Mouse (Mus musculus): ENCODE data around the gene Lmntd1. TPM values are rescaled to one million over a fixed set of nuclear protein-coding genes. Genes with fewer than 3 reads are reported as not detected.

The Lmntd1 gene
- total RNA-seq, 1 experiment from 2014 or later, result not detected

GRCm38 (mm10) chr6:145431747-145432146 lies 182.4 kb downstream of the Lmntd1 start:
- ATAC-seq (replicated peaks in 1 of 2; ENCODE audit: insufficient read depth in 1 of 2, low FRiP score in 2 of 2, low TSS enrichment in 1 of 2, low read depth in 1 of 2, poor library complexity in 2 of 2, severe bottlenecking in 2 of 2), result no peak

- ATAC-seq (replicated peaks in 1 of 2; ENCODE audit: insufficient read depth in 1 of 2, low FRiP score in 2 of 2, low TSS enrichment in 1 of 2, low read depth in 1 of 2, poor library complexity in 2 of 2, severe bottlenecking in 2 of 2), result no peak
Observed at GRCm38 (mm10) chr6:145427411-145427810, 186.7 kb downstream of the Lmntd1 start.

- ATAC-seq (replicated peaks in 1 of 2; ENCODE audit: insufficient read depth in 1 of 2, low FRiP score in 2 of 2, low TSS enrichment in 1 of 2, low read depth in 1 of 2, poor library complexity in 2 of 2, severe bottlenecking in 2 of 2), result no peak
Observed at GRCm38 (mm10) chr6:145426501-145426900, 187.6 kb downstream of the Lmntd1 start.

- no peak for ATAC-seq (replicated peaks in 1 of 2; ENCODE audit: insufficient read depth in 1 of 2, low FRiP score in 2 of 2, low TSS enrichment in 1 of 2, low read depth in 1 of 2, poor library complexity in 2 of 2, severe bottlenecking in 2 of 2)
Observed at GRCm38 (mm10) chr6:145424156-145424555, 190.0 kb downstream of the Lmntd1 start.

- ATAC-seq (replicated peaks in 1 of 2; ENCODE audit: insufficient read depth in 1 of 2, low FRiP score in 2 of 2, low TSS enrichment in 1 of 2, low read depth in 1 of 2, poor library complexity in 2 of 2, severe bottlenecking in 2 of 2), result no peak
Observed at GRCm38 (mm10) chr6:145423484-145423883, 190.6 kb downstream of the Lmntd1 start.

GRCm38 (mm10) chr6:145421666-145422065 lies 192.5 kb downstream of the Lmntd1 start:
- no peak for ATAC-seq (replicated peaks in 1 of 2; ENCODE audit: insufficient read depth in 1 of 2, low FRiP score in 2 of 2, low TSS enrichment in 1 of 2, low read depth in 1 of 2, poor library complexity in 2 of 2, severe bottlenecking in 2 of 2)

- no peak for ATAC-seq (replicated peaks in 1 of 2; ENCODE audit: insufficient read depth in 1 of 2, low FRiP score in 2 of 2, low TSS enrichment in 1 of 2, low read depth in 1 of 2, poor library complexity in 2 of 2, severe bottlenecking in 2 of 2)
Observed at GRCm38 (mm10) chr6:145420407-145420806, 193.7 kb downstream of the Lmntd1 start.

- ATAC-seq (replicated peaks in 1 of 2; ENCODE audit: insufficient read depth in 1 of 2, low FRiP score in 2 of 2, low TSS enrichment in 1 of 2, low read depth in 1 of 2, poor library complexity in 2 of 2, severe bottlenecking in 2 of 2), result no peak
Observed at GRCm38 (mm10) chr6:145418856-145419255, 195.3 kb downstream of the Lmntd1 start.

- no peak for ATAC-seq (replicated peaks in 1 of 2; ENCODE audit: insufficient read depth in 1 of 2, low FRiP score in 2 of 2, low TSS enrichment in 1 of 2, low read depth in 1 of 2, poor library complexity in 2 of 2, severe bottlenecking in 2 of 2)
Observed at GRCm38 (mm10) chr6:145417720-145418440, 196.2 kb downstream of the Lmntd1 start.

GRCm38 (mm10) chr6:145417014-145417719 lies 197.0 kb downstream of the Lmntd1 start:
- peak; percentile 69 to 78; a peak in 3 of 4 replicates for ATAC-seq (replicated peaks in 1 of 2; ENCODE audit: insufficient read depth in 1 of 2, low FRiP score in 2 of 2, low TSS enrichment in 1 of 2, low read depth in 1 of 2, poor library complexity in 2 of 2, severe bottlenecking in 2 of 2)

- no peak for ATAC-seq (replicated peaks in 1 of 2; ENCODE audit: insufficient read depth in 1 of 2, low FRiP score in 2 of 2, low TSS enrichment in 1 of 2, low read depth in 1 of 2, poor library complexity in 2 of 2, severe bottlenecking in 2 of 2)
Observed at GRCm38 (mm10) chr6:145404369-145405051, 209.6 kb downstream of the Lmntd1 start.

- no peak for ATAC-seq (replicated peaks in 1 of 2; ENCODE audit: insufficient read depth in 1 of 2, low FRiP score in 2 of 2, low TSS enrichment in 1 of 2, low read depth in 1 of 2, poor library complexity in 2 of 2, severe bottlenecking in 2 of 2)
Observed at GRCm38 (mm10) chr6:145401140-145401539, 213.0 kb downstream of the Lmntd1 start.

- ATAC-seq (replicated peaks in 1 of 2; ENCODE audit: insufficient read depth in 1 of 2, low FRiP score in 2 of 2, low TSS enrichment in 1 of 2, low read depth in 1 of 2, poor library complexity in 2 of 2, severe bottlenecking in 2 of 2), result no peak
Observed at GRCm38 (mm10) chr6:145397881-145398280, 216.2 kb downstream of the Lmntd1 start.

- no peak for ATAC-seq (replicated peaks in 1 of 2; ENCODE audit: insufficient read depth in 1 of 2, low FRiP score in 2 of 2, low TSS enrichment in 1 of 2, low read depth in 1 of 2, poor library complexity in 2 of 2, severe bottlenecking in 2 of 2)
Observed at GRCm38 (mm10) chr6:145396534-145396933, 217.6 kb downstream of the Lmntd1 start.

GRCm38 (mm10) chr6:145390421-145390820 lies 223.7 kb downstream of the Lmntd1 start:
- no peak for ATAC-seq (replicated peaks in 1 of 2; ENCODE audit: insufficient read depth in 1 of 2, low FRiP score in 2 of 2, low TSS enrichment in 1 of 2, low read depth in 1 of 2, poor library complexity in 2 of 2, severe bottlenecking in 2 of 2)

GRCm38 (mm10) chr6:145389904-145390303 lies 224.2 kb downstream of the Lmntd1 start:
- ATAC-seq (replicated peaks in 1 of 2; ENCODE audit: insufficient read depth in 1 of 2, low FRiP score in 2 of 2, low TSS enrichment in 1 of 2, low read depth in 1 of 2, poor library complexity in 2 of 2, severe bottlenecking in 2 of 2), result no peak

- no peak for ATAC-seq (replicated peaks in 1 of 2; ENCODE audit: insufficient read depth in 1 of 2, low FRiP score in 2 of 2, low TSS enrichment in 1 of 2, low read depth in 1 of 2, poor library complexity in 2 of 2, severe bottlenecking in 2 of 2)
Observed at GRCm38 (mm10) chr6:145387378-145387777, 226.7 kb downstream of the Lmntd1 start.
